Mouse (Mus musculus) megakaryocyte, adult 5-6 weeks (primary cell): ENCODE measurements around the gene Sh2d3c. TPM values are rescaled to one million over a fixed set of nuclear protein-coding genes. Genes with fewer than 3 reads are reported as not detected.

Experiments used
- ATAC-seq: 2 replicates; pipeline ENCODE4 v1.8.0; 2016; ENCODE audit warnings: mild to moderate bottlenecking, inconsistent platforms; ENCODE audit not compliant: poor library complexity, severe bottlenecking
- total RNA-seq, 2 experiments: library from RNA; stranded (forward) in 1 of 2; stranded (reverse) in 1 of 2; fragments of 153-499, 151-499 nt in 1 of 2; fragments of 221-1000, 200-1000 nt in 1 of 2; gene quantifications; 2 replicates each; pipeline versions ENCODE4 v1.2.3 to v1.2.4; 2015 to 2017

Sh2d3c gene
- total RNA-seq, 2 experiments from 2014 or later, result 30.1 to 49.8 TPM

DNA sequence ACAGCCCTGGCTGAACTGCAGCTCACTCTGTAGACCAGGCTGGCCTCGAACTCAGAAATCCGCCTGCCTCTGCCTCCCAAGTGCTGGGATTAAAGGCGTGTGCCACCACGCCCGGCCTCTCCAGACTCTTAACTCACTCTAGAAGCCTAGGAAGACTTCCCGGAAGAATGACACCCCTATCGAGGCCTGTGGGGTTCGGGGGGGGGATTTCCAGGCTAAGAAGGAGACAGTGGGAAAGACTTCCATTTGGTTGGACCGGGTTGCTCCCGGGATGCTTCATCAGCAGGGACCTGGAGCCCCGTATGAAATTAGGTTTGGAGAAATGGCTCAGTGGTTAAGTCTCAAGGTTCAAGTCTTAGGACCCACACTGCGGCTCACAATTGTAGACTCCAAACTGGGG lies 26.2 kb upstream of the Sh2d3c start:
- no peak for ATAC-seq

- ATAC-seq, result no peak
These were observed 21.2 kb upstream of the Sh2d3c start for GRCm38 (mm10) chr2:32699680-32700079.

GRCm38 (mm10) chr2:32700966-32701743 lies 19.7 kb upstream of the Sh2d3c start:
- no peak for ATAC-seq

GRCm38 (mm10) chr2:32703046-32703445 lies 17.8 kb upstream of the Sh2d3c start:
- no peak for ATAC-seq

DNA sequence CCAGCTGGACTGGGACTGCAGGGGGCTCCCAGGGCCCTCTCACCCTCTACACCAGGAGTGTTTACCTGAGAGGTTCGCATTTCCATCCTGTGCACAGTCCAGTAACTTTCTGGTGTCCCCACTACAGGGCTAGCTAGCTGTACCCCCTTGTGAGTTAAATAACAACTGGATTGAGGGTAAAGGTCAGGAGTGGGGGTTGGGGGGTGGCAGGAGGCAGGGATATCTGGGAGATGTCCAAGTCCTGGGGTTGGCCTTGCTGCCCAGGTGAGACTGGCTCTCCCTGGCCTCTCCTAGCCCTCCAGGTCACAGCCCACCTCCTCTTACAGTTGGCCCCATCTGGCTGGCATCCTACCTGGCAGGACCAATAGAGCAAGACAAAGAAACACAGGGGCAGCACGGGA lies 16.8 kb upstream of the Sh2d3c start, which contains the start of gene Fpgs:
Fpgs (minus strand) TSS at position 125 of the 401 bp plus-strand sequence.
- ATAC-seq, result no peak

GRCm38 (mm10) chr2:32705018-32705417 lies 15.8 kb upstream of the Sh2d3c start:
- ATAC-seq, result no peak

- no peak for ATAC-seq
These were observed 13.9 kb upstream of the Sh2d3c start for GRCm38 (mm10) chr2:32706971-32707370.

- no peak for ATAC-seq
These were observed 12.2 kb upstream of the Sh2d3c start for GRCm38 (mm10) chr2:32708643-32709042.

GRCm38 (mm10) chr2:32709521-32710137 lies 11.2 kb upstream of the Sh2d3c start:
- no peak for ATAC-seq

GRCm38 (mm10) chr2:32710425-32710824 lies 10.4 kb upstream of the Sh2d3c start:
- ATAC-seq, result no peak

GRCm38 (mm10) chr2:32711301-32712056 lies 9.4 kb upstream of the Sh2d3c start:
- ATAC-seq, result no peak

GRCm38 (mm10) chr2:32712108-32712551 lies 8.7 kb upstream of the Sh2d3c start:
- no peak for ATAC-seq

- peak; percentile 43 for ATAC-seq
These were observed 8.3 kb upstream of the Sh2d3c start for GRCm38 (mm10) chr2:32712586-32712933.

- ATAC-seq, result peak; percentile 41
These were observed 7.7 kb upstream of the Sh2d3c start, which contains the start of gene Cdk9 for GRCm38 (mm10) chr2:32712934-32713817. Cdk9 (minus strand) TSS chr2:32713076.

- ATAC-seq, result no peak; the same call in 1 of the 2 replicates
These were observed 6.5 kb upstream of the Sh2d3c start for GRCm38 (mm10) chr2:32714117-32714986.

DNA sequence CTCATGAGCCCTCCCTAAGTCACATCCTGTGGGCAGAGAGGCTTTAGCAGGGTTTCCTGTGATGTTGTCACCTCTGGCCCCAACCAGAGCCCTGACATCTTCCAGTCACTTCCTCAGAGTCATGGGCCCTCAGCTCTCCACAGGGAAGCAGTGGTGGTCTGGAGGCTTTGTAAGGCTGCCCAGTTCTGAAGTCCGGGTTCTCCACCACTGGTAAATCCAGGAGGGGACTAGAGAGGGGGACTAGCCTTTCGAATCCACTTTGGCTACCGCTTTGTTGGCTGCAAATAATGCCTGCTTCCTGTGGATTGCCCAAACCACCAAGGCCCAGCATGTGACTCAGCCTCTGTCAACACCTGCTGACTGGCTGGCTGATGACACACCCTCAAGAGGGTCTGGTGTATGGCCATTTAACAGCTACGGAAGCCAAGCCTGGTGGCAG lies 5.8 kb upstream of the Sh2d3c start:
- peak; percentile 53 for ATAC-seq

DNA sequence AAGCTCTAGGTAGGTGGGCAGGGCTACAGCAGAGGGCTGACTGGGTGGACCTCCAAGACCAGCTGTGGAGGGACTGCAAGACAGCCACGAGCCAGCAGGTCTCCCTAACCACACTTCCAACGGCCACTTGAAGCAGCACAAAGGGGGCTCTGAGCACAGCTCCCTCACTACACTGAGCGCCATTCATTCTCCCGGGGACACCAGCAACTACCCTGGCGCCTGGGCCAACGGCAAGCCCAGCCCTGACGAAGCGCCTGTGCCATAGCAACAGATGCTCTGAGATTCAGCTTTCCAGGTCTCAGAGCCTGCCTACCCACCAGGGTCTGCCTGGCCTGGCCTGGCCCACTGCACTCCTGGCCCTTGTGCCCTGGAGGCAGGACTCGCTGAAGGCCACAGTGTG lies 2.1 kb upstream of the Sh2d3c start:
- no peak for ATAC-seq

GRCm38 (mm10) chr2:32720053-32720452 lies 802 bp upstream of the Sh2d3c start:
- ATAC-seq, result no peak

- ATAC-seq, result peak; percentile 51
These were observed 1.2 kb downstream of the Sh2d3c start for GRCm38 (mm10) chr2:32722046-32722445.
